Mouse (Mus musculus): ENCODE results near the gene Arid5b.

GRCm38 (mm10) chr10:68240094-68240803 is 38.3 kb downstream of the Arid5b start:
- no peak for TF ChIP-seq CTCF (IDR thresholded peaks at IDR 0.05; ENCODE audit: control insufficient read depth, insufficient read depth, low read length)
- no peak for TF ChIP-seq POLR2A (IDR thresholded peaks at IDR 0.05; ENCODE audit: borderline replicate concordance, control insufficient read depth, low read depth, low read length)
